Mouse (Mus musculus): ENCODE results near the gene 9130213A22Rik.

9130213A22Rik gene

DNA sequence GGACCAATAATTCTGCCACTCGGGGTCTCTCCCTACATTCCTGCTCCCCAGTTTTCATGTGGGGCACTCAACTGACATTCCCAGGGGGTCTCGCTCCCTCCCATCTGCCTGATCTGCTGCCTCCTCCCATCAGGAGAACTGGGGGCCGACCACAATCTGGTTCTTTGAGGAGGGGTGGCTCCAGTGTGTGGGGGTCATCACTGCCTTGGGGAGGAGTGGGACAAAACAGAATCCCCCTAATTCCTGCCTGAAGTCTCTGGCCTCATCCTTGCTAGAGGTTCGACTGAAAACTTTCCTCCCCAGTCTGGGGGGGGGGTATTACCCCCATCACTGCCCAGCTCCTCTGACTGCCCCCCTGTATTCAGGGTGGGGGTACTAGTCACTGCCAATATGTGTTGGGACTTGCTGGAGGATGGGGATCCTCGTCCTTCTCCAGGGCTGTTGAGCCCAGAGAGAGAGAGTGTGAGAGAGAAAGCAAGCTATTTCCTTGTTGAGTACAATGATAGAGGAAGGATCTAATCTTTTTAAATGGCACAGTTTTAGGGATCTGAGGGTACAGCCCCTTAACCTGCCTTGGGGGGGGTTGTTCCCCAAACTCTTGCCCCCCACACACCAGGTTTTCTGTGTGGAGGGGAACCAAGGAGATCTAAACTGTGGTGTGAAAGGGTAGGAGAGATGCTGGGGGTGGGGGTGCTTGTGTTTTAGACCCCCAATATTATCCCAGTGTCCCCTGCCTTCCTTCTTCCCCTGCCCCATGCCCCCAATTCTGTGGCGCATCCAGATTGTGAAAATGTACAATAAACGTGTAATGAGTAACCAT lies 30.6 kb downstream of the 9130213A22Rik start:
- peak; percentile 18 to 19 for DNase-seq

DNA sequence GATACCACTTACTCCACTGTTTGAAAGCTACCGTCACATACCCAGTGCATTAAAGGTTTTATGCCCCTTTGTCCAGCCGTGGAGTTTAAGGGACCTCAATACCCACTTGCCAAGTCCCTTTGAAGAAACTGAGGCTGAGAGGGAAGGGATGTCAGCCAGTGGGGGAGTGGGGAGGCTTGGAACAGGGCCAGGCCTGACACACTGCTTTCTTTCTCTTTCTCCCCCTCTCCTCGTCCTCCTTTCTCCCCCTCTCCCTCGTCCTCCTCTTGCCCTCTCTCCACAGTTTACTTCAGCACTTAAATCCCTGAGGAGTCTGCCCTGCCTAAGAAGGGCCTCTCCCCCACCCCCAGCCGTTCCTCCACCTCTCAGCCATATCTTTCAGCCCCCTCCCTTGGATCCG lies 32.0 kb downstream of the 9130213A22Rik start:
- peak in 1 of 2 experiments; percentile 27 for DNase-seq

- peak; percentile 52 to 59 for DNase-seq
Observed at GRCm38 (mm10) chr11:69089616-69090290, 32.6 kb downstream of the 9130213A22Rik start.

GRCm38 (mm10) chr11:69088856-69089615 lies 33.4 kb downstream of the 9130213A22Rik start:
- DNase-seq = no peak

DNA sequence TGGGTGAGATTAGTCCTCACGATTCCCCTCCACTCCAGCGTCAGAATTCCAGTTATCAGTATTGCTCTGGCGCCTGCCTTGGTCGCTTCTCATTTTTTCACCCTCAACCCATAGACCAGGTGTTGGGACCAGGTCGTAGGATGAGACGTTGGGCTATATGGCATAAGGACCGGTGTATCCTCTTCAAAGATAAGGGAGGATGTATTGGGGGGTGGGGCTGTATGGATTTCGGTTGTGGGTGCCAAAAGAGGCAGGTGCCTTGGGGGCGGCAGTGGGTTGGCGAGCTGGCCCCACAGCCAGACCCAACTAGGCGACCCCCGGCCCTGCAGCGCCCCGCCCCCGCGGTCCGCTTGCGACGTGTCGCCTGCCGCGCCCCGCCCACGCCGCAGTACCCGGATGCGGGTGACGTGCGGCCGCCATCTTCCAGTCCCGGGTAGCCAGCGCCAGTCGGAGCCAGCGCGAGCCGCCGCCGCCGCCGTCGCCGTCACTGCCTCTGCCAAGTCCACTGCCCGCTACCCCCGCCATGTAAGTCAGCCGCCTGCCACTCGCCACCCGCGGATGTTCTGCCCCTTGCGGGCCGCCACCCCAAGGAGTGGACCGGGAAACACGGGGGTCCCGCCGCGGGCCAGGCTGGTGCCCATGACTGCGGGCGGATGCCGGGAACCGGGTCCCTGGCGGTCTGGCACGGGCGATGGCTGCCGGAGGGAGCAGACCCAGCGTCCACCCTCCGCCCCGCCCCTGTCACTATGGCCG lies 34.1 kb downstream of the 9130213A22Rik start, which contains the start of gene Vamp2:
Gene Vamp2, plus strand, starts transcription at position 388 of the 753 bp plus-strand sequence.
- peak; percentile 99 for DNase-seq

GRCm38 (mm10) chr11:69087597-69087996 lies 34.8 kb downstream of the 9130213A22Rik start:
- DNase-seq = peak in 1 of 2 experiments; percentile 21

- DNase-seq = peak in 1 of 2 experiments; percentile 15
Observed at GRCm38 (mm10) chr11:69087082-69087481, 35.3 kb downstream of the 9130213A22Rik start.

GRCm38 (mm10) chr11:69086390-69086789 lies 36.0 kb downstream of the 9130213A22Rik start:
- DNase-seq = no peak

- DNase-seq = no peak
Observed at GRCm38 (mm10) chr11:69085608-69086007, 36.8 kb downstream of the 9130213A22Rik start.

DNA sequence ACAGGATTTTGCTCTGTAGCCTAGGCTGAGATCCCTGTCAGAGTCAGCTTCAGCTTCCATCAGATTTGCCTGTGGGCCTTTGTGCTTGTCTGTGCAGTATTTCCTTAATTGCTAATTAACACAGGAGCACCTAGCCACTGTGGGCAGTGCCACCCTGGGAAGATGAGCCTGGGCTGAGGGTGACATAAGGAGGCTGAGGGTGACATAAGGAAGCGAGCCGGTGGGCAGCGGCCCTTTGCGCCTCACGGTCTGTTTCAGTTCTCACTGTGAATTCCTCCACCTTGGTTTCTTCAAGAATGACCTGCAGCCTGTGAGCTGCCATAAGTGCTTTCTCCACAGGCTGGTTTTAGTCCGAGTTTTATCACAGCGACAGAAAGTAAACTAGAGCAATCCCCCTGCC lies 40.8 kb downstream of the 9130213A22Rik start:
- DNase-seq = no peak

DNA sequence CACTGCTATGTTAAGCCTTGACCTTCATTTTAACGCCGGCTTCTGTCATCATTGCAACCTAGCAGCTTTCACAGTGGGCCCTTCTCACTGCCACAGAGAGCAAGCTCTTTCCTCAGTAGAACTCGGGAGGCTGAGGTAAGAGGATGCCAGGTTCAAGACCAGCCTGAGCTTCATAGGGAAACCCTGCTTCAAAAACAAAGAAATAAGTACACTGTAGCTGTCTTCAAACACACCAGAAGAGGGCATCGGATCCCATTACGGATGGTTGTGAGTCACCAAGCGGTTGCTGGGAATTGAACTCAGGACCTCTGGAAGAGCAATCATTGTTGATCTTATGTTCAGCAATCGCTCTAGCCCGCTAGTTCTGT lies 41.5 kb downstream of the 9130213A22Rik start:
- no peak for DNase-seq

- no peak for DNase-seq
Observed at GRCm38 (mm10) chr11:69080102-69080854, 42.1 kb downstream of the 9130213A22Rik start.

GRCm38 (mm10) chr11:69078805-69079438 lies 43.5 kb downstream of the 9130213A22Rik start:
- DNase-seq = no peak

GRCm38 (mm10) chr11:69078041-69078440 lies 44.3 kb downstream of the 9130213A22Rik start:
- no peak for DNase-seq

GRCm38 (mm10) chr11:69077316-69077715 lies 45.1 kb downstream of the 9130213A22Rik start:
- DNase-seq = no peak

DNA sequence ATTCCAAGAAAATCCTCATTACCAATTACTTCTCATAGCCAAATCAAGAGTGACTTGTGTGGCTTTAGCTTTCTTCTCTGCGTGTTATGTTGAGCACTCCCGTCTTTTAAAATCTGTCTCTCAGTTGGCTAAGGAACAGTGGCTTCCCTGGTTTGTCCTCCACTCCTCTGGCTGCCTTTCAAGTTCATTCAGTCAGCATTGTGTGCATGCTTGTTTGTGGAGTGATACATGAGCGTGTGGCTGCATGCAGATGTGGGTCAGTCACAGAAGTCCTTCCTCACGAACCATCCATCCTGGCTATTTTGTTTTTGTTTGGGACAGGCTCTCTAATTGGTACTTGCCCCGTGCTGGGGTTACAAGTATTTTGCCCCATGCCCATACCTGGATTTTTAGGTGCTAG lies 45.8 kb downstream of the 9130213A22Rik start:
- DNase-seq = no peak

- DNase-seq = no peak
Observed at GRCm38 (mm10) chr11:69075764-69076479, 46.5 kb downstream of the 9130213A22Rik start.

- no peak for DNase-seq
Observed at GRCm38 (mm10) chr11:69074776-69075069, 47.7 kb downstream of the 9130213A22Rik start.

DNA sequence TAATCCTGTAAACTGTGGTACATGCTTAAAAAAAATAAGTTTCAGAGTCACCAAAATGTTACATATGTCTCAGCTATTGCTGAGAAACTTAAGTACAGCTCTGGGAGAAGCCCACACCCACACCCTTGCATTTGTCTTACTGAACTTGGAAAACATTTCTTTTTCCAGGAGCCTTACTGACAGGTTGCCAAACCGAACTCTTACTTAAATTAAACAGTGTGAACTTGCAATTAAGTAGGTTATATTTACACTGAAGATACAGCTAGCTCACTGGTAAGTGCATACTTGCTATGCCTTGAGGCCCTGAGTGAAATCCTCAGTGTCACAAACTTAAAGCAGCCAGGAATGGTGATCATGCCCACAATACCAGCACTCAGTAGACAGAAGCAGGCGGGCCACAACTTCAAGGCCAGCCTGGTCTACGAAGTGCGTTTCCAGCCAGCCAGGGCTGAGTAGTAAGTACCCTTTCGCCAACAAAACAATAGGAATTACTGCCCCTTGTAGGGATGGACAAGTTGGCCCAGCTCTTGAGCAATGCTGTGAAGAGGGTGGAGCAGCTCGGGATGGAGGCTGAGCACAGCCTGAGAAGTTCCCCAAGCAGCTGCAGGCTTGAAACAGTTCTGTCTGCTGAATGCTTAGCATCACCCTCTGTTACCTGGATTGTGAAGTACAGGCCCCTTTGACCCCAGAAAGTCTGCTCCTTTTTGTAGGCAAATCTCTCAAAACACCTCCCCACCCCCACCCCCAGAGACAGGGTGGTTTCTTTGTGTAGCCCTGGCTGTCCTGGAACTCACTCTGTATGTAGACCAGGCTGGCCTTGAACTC lies 48.2 kb downstream of the 9130213A22Rik start:
- DNase-seq = peak in 1 of 2 experiments; percentile 26

Data from cerebellum, postnatal 10 days (tissue).